In genomic region chr7:127925252-127925651, GRCm38 (mm10) we compare ENCODE assay signal across 7 mouse cellular contexts. TPM values are rescaled to one million over a fixed set of nuclear protein-coding genes. Genes with fewer than 3 reads are reported as not detected.
DNase-seq lines count a peak whose midpoint lies in the region; ATAC-seq and TF ChIP-seq lines count a peak whose summit lies in the region.

No protein-coding gene starts in this region.

- H3K36me3 ChIP-seq in embryonic facial prominence, embryonic 12.5 days = peaks cover 53% of the 10 kb centered on the region
- peaks cover 3% of the 10 kb centered on the region for H3K36me3 ChIP-seq in intestine, embryonic 15.5 days
- H3K36me3 ChIP-seq in small intestine, adult 2 months (ENCODE audit: control insufficient read depth, insufficient read depth, low read length) = peaks cover 15% of the 10 kb centered on the region
- H3K36me3 ChIP-seq in midbrain, embryonic 11.5 days (ENCODE audit: control insufficient read depth, insufficient read depth, low read length) = peaks cover 3% of the 10 kb centered on the region; the same call in 1 of the 2 replicates

- no peak for TF ChIP-seq CTCF in small intestine, adult 2 months (IDR thresholded peaks at IDR 0.05; ENCODE audit: extremely low read depth, insufficient read length, insufficient replicate concordance, low read depth, low read length)

- H3K9ac ChIP-seq in embryonic facial prominence, embryonic 12.5 days = no peak overlapping the region
- H3K9ac ChIP-seq in intestine, embryonic 15.5 days = peak overlapping the region; percentile 11
- H3K9ac ChIP-seq in midbrain, embryonic 11.5 days (ENCODE audit: low read length) = no peak overlapping the region

- ATAC-seq in embryonic facial prominence, embryonic 12.5 days (ENCODE audit: insufficient number of reproducible peaks, insufficient read depth, low FRiP score, low TSS enrichment) = no peak
- ATAC-seq in intestine, embryonic 15.5 days = peak; percentile 80
- ATAC-seq in midbrain, embryonic 11.5 days (ENCODE audit: low FRiP score) = no peak

- no peaks in the 10 kb centered on the region for H3K9me3 ChIP-seq in embryonic facial prominence, embryonic 12.5 days
- H3K9me3 ChIP-seq in intestine, embryonic 15.5 days = no peaks in the 10 kb centered on the region
- H3K9me3 ChIP-seq in midbrain, embryonic 11.5 days (ENCODE audit: control insufficient read depth, low read length) = no peaks in the 10 kb centered on the region

- TF ChIP-seq POLR2A in small intestine, adult 2 months (IDR thresholded peaks at IDR 0.05; ENCODE audit: low read depth, low read length) = 0 out of 2 replicates have a peak, but pooled peaks have one; percentile 26

- no peak overlapping the region for H3K4me2 ChIP-seq in embryonic facial prominence, embryonic 12.5 days (replicated peaks)
- peak overlapping the region; percentile 54 for H3K4me2 ChIP-seq in intestine, embryonic 15.5 days (replicated peaks)
- H3K4me2 ChIP-seq in midbrain, embryonic 11.5 days = no peak overlapping the region

- 0 out of 2 replicates have a peak overlapping the region, but pooled peaks have one; percentile 41 for H3K27ac ChIP-seq in embryonic facial prominence, embryonic 12.5 days
- peak overlapping the region; percentile 80 for H3K27ac ChIP-seq in intestine, embryonic 15.5 days
- H3K27ac ChIP-seq in small intestine, adult 2 months (ENCODE audit: insufficient read depth, low read depth, low read length) = peak overlapping the region; percentile 48
- H3K27ac ChIP-seq in midbrain, embryonic 11.5 days (ENCODE audit: low read depth, low read length) = no peak overlapping the region

- peaks cover 25% of the 10 kb centered on the region for H3K27me3 ChIP-seq in embryonic facial prominence, embryonic 12.5 days
- no peaks in the 10 kb centered on the region; the same call in 1 of the 2 replicates for H3K27me3 ChIP-seq in intestine, embryonic 15.5 days (replicated peaks)
- no peaks in the 10 kb centered on the region for H3K27me3 ChIP-seq in small intestine, adult 2 months (ENCODE audit: control insufficient read depth, insufficient read depth, low read length)
- H3K27me3 ChIP-seq in midbrain, embryonic 11.5 days (ENCODE audit: control insufficient read depth, insufficient read depth, low read length) = peaks cover 11% of the 10 kb centered on the region; the same call in 1 of the 2 replicates

- H3K4me1 ChIP-seq in embryonic facial prominence, embryonic 12.5 days = peaks cover 7% of the 10 kb centered on the region; the same call in 1 of the 2 replicates
- H3K4me1 ChIP-seq in intestine, embryonic 15.5 days (replicated peaks) = peaks cover 23% of the 10 kb centered on the region
- H3K4me1 ChIP-seq in small intestine, adult 2 months (ENCODE audit: control insufficient read depth, insufficient read depth, insufficient read length, low read length) = peaks cover 44% of the 10 kb centered on the region
- H3K4me1 ChIP-seq in midbrain, embryonic 11.5 days (ENCODE audit: control insufficient read depth, insufficient read depth, low read length) = no peaks in the 10 kb centered on the region

- DNase-seq in kidney, postnatal 25 days = peak; percentile 92 to 96
- DNase-seq in spleen, postnatal 36 days (ENCODE audit: low spot score in 2 of 2) = no peak
- DNase-seq in layer of hippocampus, adult 9-10 months (ENCODE audit: low spot score) = no peak
- DNase-seq in midbrain, embryonic 11.5 days (ENCODE audit: low spot score, missing footprints) = no peak

- WGBS in embryonic facial prominence, embryonic 12.5 days = 67% methylated on average over 5 of the region's 5 CpGs
- WGBS in intestine, embryonic 15.5 days = 49% methylated on average over 5 of the region's 5 CpGs
- WGBS in small intestine, adult 2 months = 33% methylated on average over 5 of the region's 5 CpGs
- 67% methylated on average over 5 of the region's 5 CpGs for WGBS in midbrain, embryonic 11.5 days

- no peak overlapping the region for H3K4me3 ChIP-seq in embryonic facial prominence, embryonic 12.5 days
- 0 out of 2 replicates have a peak overlapping the region, but pooled peaks have one; percentile 10 for H3K4me3 ChIP-seq in intestine, embryonic 15.5 days (replicated peaks)
- H3K4me3 ChIP-seq in small intestine, adult 2 months (ENCODE audit: low read depth, low read length) = no peak overlapping the region
- H3K4me3 ChIP-seq in midbrain, embryonic 11.5 days (ENCODE audit: low read depth, low read length) = no peak overlapping the region

RNA-seq across cellular contexts. Expression of gene Prss8, which starts 4.7 kb away (rescaled TPM):
- 8.3 and 8.4 TPM in 2 replicates for polyA plus RNA-seq in embryonic facial prominence, embryonic 12.5 days (2016; fragmentation: Nextera tagmentation; extraction: Ambion mirVana)
- 58.5 and 67.5 TPM in 2 replicates for polyA plus RNA-seq in intestine, embryonic 15.5 days (2015; fragmentation: Nextera tagmentation; extraction: Ambion mirVana)
- polyA plus RNA-seq in small intestine, adult 2 months (2012; rRNA removed) = 30.0 and 41.3 TPM in 2 replicates
- polyA plus RNA-seq in midbrain, embryonic 11.5 days (2014; fragmentation: Nextera tagmentation; extraction: Ambion mirVana) = 0.78 and 0.86 TPM in 2 replicates

RNA-seq across cellular contexts. Expression of gene Kat8, which starts 12.9 kb away (rescaled TPM):
- polyA plus RNA-seq in embryonic facial prominence, embryonic 12.5 days (2016; fragmentation: Nextera tagmentation; extraction: Ambion mirVana) = 50.9 and 53.7 TPM in 2 replicates
- 31.7 and 32.3 TPM in 2 replicates for polyA plus RNA-seq in intestine, embryonic 15.5 days (2015; fragmentation: Nextera tagmentation; extraction: Ambion mirVana)
- polyA plus RNA-seq in small intestine, adult 2 months (2012; rRNA removed) = 5.2 and 8.3 TPM in 2 replicates
- 54.6 and 57.1 TPM in 2 replicates for polyA plus RNA-seq in midbrain, embryonic 11.5 days (2014; fragmentation: Nextera tagmentation; extraction: Ambion mirVana)

RNA-seq across cellular contexts. Expression of gene Prss36, which starts 21.3 kb away (rescaled TPM):
- polyA plus RNA-seq in embryonic facial prominence, embryonic 12.5 days (2016; fragmentation: Nextera tagmentation; extraction: Ambion mirVana) = 10.5 and 11.2 TPM in 2 replicates
- polyA plus RNA-seq in intestine, embryonic 15.5 days (2015; fragmentation: Nextera tagmentation; extraction: Ambion mirVana) = 8.2 and 9.6 TPM in 2 replicates
- 2.6 and 3.3 TPM in 2 replicates for polyA plus RNA-seq in small intestine, adult 2 months (2012; rRNA removed)
- polyA plus RNA-seq in midbrain, embryonic 11.5 days (2014; fragmentation: Nextera tagmentation; extraction: Ambion mirVana) = 9.4 and 9.6 TPM in 2 replicates

RNA-seq across cellular contexts. Expression of gene Bckdk, which starts 21.4 kb away (rescaled TPM):
- 86.9 and 88.2 TPM in 2 replicates for polyA plus RNA-seq in embryonic facial prominence, embryonic 12.5 days (2016; fragmentation: Nextera tagmentation; extraction: Ambion mirVana)
- 158 and 180 TPM in 2 replicates for polyA plus RNA-seq in intestine, embryonic 15.5 days (2015; fragmentation: Nextera tagmentation; extraction: Ambion mirVana)
- polyA plus RNA-seq in small intestine, adult 2 months (2012; rRNA removed) = 54.4 and 68.3 TPM in 2 replicates
- polyA plus RNA-seq in midbrain, embryonic 11.5 days (2014; fragmentation: Nextera tagmentation; extraction: Ambion mirVana) = 96.5 and 107 TPM in 2 replicates

RNA-seq across cellular contexts. Expression of gene Vkorc1, which starts 29.8 kb away (rescaled TPM):
- polyA plus RNA-seq in embryonic facial prominence, embryonic 12.5 days (2016; fragmentation: Nextera tagmentation; extraction: Ambion mirVana) = 88.6 and 93.5 TPM in 2 replicates
- polyA plus RNA-seq in intestine, embryonic 15.5 days (2015; fragmentation: Nextera tagmentation; extraction: Ambion mirVana) = 203 and 241 TPM in 2 replicates
- polyA plus RNA-seq in small intestine, adult 2 months (2012; rRNA removed) = 94.3 and 97.7 TPM in 2 replicates
- polyA plus RNA-seq in midbrain, embryonic 11.5 days (2014; fragmentation: Nextera tagmentation; extraction: Ambion mirVana) = 44.6 and 48.6 TPM in 2 replicates

Comparison
In these comparisons a context has a peak if more than half of its experiments do, and no peak if none do; other contexts are left out.
1. DNase-seq: peak in kidney, postnatal 25 days (2 of 2); none in spleen, postnatal 36 days (0 of 2), layer of hippocampus, adult 9-10 months (single experiment) and midbrain, embryonic 11.5 days (single experiment).